Mouse (Mus musculus) brown adipose tissue, adult 24 weeks (tissue): ENCODE measurements around the gene Slc22a23. TPM values are rescaled to one million over a fixed set of nuclear protein-coding genes. Genes with fewer than 3 reads are reported as not detected.

Source experiments
- H3K27ac ChIP-seq: fragments of 200-500 bp; replicated peaks from 2 replicates; pipeline ENCODE4 v1.5.1; 2012; ENCODE audit warnings: low read depth, mild to moderate bottlenecking, low read length
- H3K4me1 ChIP-seq: fragments of 200-500 bp; 2 replicates; pipeline ENCODE4 v1.6.1; 2012; ENCODE audit warnings: low read length, mixed read lengths; ENCODE audit not compliant: control insufficient read depth, insufficient read depth, insufficient read length
- H3K4me3 ChIP-seq: fragments of 200-500 bp; 2 replicates; pipeline ENCODE4 v1.5.1; 2012; ENCODE audit warnings: low read depth, mild to moderate bottlenecking, low read length, moderate library complexity; ENCODE audit not compliant: insufficient read depth
- polyA plus RNA-seq: library from polyadenylated mRNA; stranded (reverse); fragments of >200 nt; gene quantifications from 2 replicates; pipeline ENCODE4 v1.2.4, GENCODE M21; 2012; ENCODE audit not compliant: missing spikeins, insufficient read depth, insufficient read length

Gene Slc22a23
- polyA plus RNA-seq, 1 experiment, result 16.1 TPM

GRCm38 (mm10) chr13:34185371-34185770, 159.6 kb downstream of the Slc22a23 start:
- Histone ChIP-seq H3K27ac (no peak overlapping the region), H3K4me3 (no peak overlapping the region), H3K4me1 (peaks cover 4% of the 10 kb centered on the region; the same call in 1 of the 2 replicates)

GRCm38 (mm10) chr13:34181624-34182023, 163.4 kb downstream of the Slc22a23 start:
- H3K27ac ChIP-seq, result no peak overlapping the region
- no peaks in the 10 kb centered on the region for H3K4me1 ChIP-seq
- no peak overlapping the region for H3K4me3 ChIP-seq

DNA sequence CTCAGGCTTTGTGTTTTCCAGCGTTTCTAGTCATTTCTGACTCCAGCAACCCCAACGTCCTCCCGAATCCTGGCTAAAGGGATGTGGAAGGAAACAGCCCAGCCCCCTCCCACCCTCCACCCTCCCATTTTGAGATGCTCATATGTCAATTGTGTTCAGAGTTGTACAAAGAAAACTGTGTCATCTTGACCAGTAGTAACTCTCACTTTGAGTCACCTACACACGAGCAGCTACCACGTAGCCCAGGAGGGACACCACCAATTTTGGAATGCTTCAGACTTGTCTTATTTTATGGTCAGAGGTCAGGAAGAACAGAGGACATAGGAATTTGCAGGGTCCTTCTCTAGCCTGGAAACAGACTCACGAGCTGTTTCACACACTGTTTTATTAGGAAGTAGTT, 171.0 kb downstream of the Slc22a23 start:
- Histone ChIP-seq H3K4me1 (no peaks in the 10 kb centered on the region), H3K4me3 (no peak overlapping the region), H3K27ac (no peak overlapping the region)

DNA sequence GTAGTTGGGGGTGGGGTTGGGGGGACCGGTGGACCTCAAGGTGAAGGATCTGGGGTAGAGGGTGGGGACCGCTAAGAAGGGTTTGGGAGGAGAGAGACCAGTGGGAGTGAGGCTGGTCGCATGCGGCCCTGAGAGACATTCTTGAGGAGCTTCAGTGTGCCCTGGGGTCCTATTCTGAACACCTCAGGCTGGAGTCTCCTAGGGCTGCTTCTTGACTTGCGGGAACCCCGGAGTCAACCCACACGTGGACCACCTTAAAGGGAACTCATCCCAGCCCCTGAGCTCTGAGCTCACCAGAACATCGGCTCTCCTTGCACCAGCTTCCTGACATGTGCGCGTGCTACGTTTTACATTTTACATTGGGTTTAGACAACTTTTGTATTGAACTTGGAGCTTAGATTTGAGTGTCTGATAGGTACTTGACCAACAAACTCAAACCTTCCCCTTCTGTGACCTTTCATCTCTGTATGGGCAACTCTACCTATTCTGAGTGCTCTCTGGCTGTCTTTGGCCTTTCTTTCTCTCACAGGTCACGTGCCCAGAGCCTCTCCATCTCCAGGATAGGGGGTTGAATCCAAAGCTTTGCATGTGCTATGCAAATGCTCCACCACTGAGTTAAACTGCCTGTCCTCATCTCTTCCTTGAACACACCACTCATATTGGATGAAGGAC, 181.5 kb downstream of the Slc22a23 start:
- Histone ChIP-seq H3K4me1 (no peaks in the 10 kb centered on the region; the same call in 1 of the 2 replicates), H3K4me3 (peak overlapping the region; percentile 92), H3K27ac (no peak overlapping the region)

DNA sequence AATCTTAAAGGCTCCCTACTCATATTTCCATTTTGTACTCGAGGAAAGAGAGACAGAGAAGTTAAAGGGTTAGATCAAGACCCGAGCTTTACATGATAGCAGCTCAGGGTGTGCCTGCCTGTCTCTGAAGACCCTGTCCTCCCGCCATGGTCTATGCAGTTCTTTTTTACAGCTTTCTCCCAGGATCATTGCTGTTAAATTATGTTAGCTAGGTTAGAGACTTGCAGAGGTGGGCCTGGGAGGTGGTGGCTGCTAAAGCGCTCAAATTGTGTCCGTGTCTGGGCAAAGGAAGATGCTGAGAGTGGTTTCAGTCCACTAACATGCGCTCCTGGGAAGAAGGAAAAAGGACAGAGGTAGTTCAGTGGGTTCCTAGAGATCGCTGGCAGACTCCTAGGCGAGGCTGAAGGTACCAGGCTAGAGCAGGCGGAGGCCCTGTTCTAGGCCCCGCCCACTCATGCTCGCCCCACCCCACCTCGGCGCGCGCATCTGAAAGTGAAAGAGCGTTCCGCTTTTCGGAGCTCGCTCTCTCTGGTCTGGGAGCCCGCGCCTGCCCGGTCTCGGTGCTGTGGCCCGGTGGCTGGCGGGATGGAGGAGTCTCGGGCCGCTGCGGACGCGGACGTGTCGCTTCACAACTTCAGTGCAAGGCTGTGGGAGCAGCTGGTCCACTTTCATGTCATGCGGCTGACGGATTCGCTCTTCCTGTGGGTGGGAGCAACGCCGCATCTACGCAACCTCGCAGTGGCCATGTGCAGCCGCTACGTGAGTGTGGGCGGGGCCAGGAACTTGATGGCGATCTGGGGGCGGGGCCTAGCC, 182.3 kb downstream of the Slc22a23 start, which contains the start of gene Psmg4:
Psmg4 (plus strand) TSS at position 474 of the 813 bp plus-strand sequence.
- Histone ChIP-seq H3K4me1 (no peaks in the 10 kb centered on the region; the same call in 1 of the 2 replicates), H3K27ac (peak within 1 kb of the TSS; percentile 91), H3K4me3 (peak within 1 kb of the TSS; percentile 92)

DNA sequence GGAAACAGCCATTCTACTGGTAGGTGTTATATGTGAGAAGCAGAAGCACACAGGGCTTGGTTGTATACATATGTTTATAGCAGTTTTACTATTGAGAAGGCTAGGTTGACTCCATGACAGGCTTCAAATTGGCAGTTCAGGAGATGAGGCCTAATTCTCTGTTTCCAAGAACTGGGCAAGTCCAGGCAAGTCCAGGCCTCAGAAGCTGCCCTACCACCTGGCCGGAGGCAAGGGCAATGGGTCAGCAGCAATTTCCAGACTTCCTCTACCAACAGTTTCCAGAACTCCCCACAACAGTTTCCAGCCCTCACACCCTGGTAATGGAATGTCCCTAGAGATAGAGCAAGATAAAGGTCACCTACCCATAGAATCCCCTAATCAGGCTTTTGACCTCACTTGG, 185.1 kb downstream of the Slc22a23 start:
- no peak overlapping the region for H3K4me3 ChIP-seq
- no peaks in the 10 kb centered on the region; the same call in 1 of the 2 replicates for H3K4me1 ChIP-seq
- H3K27ac ChIP-seq, result no peak overlapping the region

- Histone ChIP-seq H3K4me3 (no peak overlapping the region), H3K27ac (no peak overlapping the region)
Observed at GRCm38 (mm10) chr13:34157596-34158157, 187.3 kb downstream of the Slc22a23 start.

GRCm38 (mm10) chr13:34156840-34157185, 188.2 kb downstream of the Slc22a23 start:
- H3K4me3 ChIP-seq, result no peak overlapping the region
- no peaks in the 10 kb centered on the region for H3K4me1 ChIP-seq
- no peak overlapping the region for H3K27ac ChIP-seq

More at GRCm38 (mm10) chr13:34157596-34158157, 187.3 kb downstream of the Slc22a23 start:
- no peaks in the 10 kb centered on the region; the same call in 1 of the 2 replicates for H3K4me1 ChIP-seq

- Histone ChIP-seq H3K4me3 (no peak overlapping the region), H3K27ac (no peak overlapping the region), H3K4me1 (no peaks in the 10 kb centered on the region)
Observed at GRCm38 (mm10) chr13:34156133-34156839, 188.7 kb downstream of the Slc22a23 start.

DNA sequence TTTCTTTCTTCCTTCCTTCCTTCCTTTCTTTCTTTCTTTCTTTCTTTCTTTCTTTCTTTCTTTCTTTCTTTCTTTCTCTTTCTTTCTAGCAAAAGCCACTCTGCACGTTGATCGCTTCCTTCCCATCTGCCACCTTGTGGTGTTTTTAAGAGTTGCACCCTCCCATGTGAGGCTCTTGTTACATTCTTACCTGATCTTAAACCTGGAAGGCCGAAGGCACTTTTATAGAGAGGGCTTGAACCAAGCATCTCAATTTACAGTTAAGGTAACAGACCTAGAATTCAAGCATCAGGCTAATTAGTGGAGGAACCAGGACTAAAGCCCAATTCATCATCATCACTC, 190.1 kb downstream of the Slc22a23 start:
- Histone ChIP-seq H3K27ac (no peak overlapping the region), H3K4me1 (no peaks in the 10 kb centered on the region), H3K4me3 (peak overlapping the region; percentile 26; the same call in 1 of the 2 replicates)

DNA sequence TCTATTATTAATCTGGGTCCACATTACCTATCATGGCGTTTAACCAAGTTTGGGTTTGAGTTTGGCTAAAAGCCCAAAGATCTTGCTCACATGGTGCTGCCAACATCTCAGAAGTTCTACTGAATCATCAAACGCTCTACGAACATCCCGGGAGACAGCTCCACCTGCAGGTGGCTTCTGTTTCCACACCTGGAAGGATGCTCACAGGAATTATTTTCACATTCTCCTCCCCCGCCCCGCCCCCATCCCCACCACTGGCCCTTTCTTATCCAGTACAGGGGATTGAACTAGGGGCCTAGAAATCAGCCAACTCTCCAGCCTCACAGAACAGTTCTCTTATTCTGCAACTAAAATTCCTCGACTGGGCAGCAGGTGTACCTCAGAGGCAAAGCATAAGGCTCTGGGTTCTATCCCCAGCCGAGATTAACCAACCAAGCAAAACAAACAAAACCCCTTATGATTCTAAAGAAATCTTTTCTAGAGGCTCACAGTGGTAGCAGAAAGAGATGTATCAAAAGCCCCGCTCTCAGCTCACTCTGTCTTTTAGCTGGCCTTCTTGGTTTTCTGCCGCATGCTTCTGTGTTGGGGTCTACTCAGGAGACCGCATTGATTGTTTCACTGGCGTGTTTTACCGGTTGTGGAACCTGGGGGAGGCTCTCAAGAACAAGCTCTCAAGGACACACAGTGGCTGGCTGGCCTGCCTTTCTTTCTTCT, 190.6 kb downstream of the Slc22a23 start:
- Histone ChIP-seq H3K4me3 (peak overlapping the region; percentile 26; the same call in 1 of the 2 replicates), H3K4me1 (no peaks in the 10 kb centered on the region), H3K27ac (no peak overlapping the region)

GRCm38 (mm10) chr13:34153254-34154011, 191.5 kb downstream of the Slc22a23 start:
- Histone ChIP-seq H3K27ac (no peak overlapping the region), H3K4me3 (no peak overlapping the region), H3K4me1 (no peaks in the 10 kb centered on the region)

GRCm38 (mm10) chr13:34152695-34153094, 192.3 kb downstream of the Slc22a23 start:
- Histone ChIP-seq H3K27ac (no peak overlapping the region), H3K4me3 (no peak overlapping the region), H3K4me1 (no peaks in the 10 kb centered on the region)

GRCm38 (mm10) chr13:34151425-34151824, 193.6 kb downstream of the Slc22a23 start:
- no peak overlapping the region for H3K27ac ChIP-seq
- no peak overlapping the region for H3K4me3 ChIP-seq
- H3K4me1 ChIP-seq, result no peaks in the 10 kb centered on the region
